Mouse (Mus musculus): Measurements from ENCODE around the gene Platr25.
"Not testable (repeated sequence)": the region's sequence is repeated elsewhere in the genome, so short reads cannot be mapped to it uniquely, and the experiment has no call there.

Platr25 gene

DNA sequence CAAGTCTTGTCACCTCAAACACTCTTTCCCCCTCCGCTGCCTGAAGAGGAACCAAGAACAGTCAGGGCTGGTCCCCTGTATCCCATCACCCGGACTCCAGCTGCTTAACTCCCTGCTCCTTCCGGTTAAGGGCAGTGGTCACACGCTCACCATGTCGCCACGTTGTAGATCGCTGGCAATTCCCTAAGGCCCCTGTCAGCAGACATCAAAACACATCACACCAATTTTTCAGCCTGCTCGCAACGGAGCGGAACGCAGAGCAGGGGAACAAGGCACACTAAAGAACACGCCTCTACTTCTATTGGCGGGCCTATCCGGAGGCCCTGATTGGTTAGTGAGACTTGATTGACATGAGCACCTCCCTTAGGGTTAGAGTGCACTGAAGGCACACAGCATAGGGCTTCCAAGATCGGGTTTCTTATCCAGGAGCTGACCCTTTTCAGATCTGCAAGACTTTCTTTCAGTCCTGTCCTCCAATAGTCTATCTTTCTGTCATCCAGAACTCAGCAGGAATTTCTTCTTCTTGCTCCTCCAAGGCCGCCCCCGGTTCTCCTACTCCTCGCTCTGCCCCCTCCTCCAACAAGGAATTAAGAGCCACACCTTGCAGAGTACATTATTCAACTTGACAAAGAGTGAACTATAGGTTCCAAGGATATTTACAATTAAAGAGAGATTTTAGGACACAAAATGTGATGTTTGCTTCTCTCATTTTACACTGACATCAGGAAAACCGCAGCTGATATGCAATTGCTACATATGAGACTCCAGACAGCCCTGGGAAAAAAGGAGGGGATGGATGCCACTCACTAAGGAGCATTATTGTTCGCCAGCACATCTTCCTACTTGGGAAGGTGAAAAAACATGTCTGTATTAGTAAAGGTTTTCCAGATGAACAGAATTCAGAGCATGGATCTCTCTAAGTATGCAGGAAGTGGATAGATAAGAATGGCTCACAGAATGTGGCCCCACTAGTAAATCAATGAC, at the start of gene Platr25:
Gene Platr25 (minus strand): TSS at position 278 of the 984 bp plus-strand sequence.
- peak; percentile 59 for DNase-seq (ENCODE audit: low spot score)

DNA sequence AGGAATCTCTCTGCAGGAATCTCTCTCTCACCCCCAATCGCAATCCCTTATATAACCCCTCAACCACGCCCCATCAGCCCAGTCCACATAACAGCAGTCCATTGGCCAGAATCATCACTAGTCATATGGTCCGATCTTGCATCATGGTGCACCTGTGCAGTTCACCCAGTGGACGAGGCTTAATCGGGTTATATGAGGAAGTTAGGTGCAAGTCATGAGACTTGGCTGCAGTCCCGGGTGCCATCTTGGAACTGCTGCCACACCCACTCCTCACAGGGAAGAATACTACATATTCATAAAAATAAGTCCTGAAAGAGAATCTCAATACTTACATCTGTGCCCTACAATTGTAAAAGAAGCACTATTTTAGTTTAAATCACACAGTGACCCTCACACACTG, 47.5 kb upstream of the Platr25 start:
- not testable (repeated sequence) for DNase-seq (ENCODE audit: low spot score)

DNA sequence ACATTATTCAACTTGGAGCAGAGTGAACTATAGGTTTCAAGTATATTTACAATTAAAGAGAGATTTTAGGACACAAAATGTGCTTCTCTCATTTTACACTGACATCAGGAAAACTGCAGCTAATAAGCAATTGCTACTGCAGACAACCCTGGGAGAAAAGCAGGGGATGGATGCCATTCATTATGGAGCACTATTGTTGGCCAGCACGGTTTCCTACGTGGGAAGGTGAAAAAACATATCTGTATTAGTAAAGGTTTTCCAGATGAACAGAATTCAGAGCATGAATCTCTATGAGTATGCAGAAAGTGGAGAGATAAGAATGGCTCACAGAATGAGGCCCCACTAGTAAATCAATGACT, 25.6 kb upstream of the Platr25 start:
- DNase-seq (ENCODE audit: low spot score) = not testable (repeated sequence)

DNA sequence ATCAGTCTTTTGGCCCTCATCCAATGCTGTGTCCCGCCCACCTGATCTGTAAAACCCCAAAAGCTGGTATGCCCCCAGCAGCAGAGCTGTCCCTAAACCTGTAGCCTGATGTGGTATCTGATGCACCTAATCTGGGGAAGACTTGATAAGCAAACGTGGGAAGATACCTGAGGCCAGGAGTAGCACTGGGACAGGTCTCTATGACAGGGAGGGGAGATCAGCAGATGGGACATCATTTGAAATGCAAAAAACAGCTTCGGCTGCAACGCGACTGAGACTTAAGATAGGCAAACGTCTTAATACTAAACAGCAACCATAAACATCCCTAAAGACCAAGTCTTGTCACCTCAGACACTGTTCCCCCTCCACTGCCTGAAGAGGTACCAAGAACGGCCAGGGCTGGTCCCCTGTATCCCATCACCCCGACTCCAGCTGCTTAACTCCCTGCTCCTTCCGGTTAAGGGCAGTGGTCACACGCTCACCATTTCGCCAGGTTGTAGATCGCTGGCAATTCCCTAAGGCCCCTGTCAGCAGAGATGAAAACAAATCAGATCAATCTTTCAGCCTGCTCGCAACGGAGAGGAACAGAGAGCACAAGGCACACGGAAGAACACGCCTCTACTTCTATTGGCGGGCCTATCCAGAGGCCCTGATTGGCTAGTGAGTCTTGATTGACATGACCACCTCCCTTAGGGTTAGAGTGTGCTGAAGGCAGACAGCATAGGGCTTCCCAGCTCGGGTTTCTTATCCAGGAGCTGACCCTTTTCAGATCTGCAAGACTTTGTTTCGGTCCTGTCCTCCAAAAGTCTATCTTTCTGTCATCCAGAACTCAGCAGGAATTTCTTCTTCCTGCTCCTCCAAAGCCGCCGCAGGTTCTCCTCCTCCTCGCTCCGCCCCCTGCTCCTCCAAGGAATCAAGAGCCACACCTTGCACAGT, 25.0 kb upstream of the Platr25 start, which contains the start of gene Gm5141:
Gene Gm5141 (minus strand): TSS at position 610 of the 936 bp plus-strand sequence.
- peak; percentile 35 for DNase-seq (ENCODE audit: low spot score)

DNA sequence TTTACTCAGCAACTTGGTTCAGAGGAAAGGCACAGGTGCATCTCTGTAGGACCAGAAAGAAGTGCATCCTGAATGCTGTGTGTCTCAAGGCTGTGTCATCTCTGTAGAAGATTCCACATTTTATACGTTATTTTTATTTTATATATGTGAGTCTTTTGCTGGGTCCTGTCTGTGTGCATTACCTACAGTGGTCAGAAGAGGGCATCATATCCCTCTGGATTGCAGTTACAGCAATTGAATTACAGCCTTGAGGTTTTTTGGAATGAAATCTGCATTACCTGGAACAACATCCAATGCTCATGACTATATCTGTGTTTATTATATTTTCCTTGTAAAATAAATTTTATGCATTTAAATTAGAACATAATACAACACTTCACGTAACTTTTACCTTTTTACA, 3.3 kb upstream of the Platr25 start:
- not testable (repeated sequence) for DNase-seq (ENCODE audit: low spot score)

DNA sequence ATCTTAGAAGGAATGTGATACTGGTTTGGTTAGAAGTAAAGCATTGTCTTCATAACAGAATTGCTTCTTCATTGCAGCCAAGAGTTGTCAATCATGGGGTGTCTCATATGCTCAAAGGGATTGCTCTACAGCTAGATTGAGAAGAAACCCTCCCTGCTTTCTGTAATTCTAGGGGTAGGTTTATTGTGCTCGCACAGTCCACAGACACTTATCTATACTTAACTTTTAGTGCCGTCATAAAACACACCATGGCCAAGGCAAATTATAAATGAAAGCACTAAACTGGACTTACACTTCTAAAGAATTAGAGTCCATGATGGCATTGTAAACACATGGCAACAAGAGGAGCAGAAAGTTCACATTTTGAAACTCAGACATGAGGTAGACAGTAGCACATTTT, 27.2 kb downstream of the Platr25 start:
- no peak for DNase-seq (ENCODE audit: low spot score)

DNA sequence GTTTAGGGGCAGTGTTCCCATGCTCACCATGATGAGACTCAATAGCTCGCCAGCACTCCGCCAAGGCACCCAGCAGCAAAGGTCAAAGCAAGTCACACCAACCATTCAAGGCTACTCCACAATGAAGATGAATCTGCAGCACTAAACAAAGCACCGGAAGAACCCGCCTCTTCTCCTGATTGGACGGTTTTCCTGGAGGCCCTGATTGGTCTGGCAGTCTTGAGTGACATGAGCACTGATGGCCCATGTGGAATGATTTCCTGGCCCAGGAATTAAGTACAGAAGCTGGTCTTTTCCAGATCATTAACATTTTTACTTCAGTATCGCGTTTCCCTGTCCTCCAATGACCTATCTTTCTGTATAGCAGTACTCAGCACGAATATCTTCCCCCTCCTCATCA, 47.9 kb downstream of the Platr25 start:
- DNase-seq (ENCODE audit: low spot score) = not testable (repeated sequence)

DNA sequence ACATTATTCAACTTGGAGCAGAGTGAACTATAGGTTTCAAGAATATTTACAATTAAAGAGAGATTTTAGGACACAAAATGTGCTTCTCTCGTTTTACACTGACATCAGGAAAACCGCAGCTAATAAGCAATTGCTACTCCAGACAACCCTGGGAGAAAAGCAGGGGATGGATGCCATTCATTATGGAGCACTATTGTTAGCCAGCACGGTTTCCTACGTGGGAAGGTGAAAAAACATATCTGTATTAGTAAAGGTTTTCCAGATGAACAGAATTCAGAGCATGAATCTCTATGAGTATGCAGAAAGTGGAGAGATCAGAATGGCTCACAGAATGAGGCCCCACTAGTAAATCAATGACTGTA, 75.2 kb downstream of the Platr25 start:
- DNase-seq (ENCODE audit: low spot score) = not testable (repeated sequence)

DNA sequence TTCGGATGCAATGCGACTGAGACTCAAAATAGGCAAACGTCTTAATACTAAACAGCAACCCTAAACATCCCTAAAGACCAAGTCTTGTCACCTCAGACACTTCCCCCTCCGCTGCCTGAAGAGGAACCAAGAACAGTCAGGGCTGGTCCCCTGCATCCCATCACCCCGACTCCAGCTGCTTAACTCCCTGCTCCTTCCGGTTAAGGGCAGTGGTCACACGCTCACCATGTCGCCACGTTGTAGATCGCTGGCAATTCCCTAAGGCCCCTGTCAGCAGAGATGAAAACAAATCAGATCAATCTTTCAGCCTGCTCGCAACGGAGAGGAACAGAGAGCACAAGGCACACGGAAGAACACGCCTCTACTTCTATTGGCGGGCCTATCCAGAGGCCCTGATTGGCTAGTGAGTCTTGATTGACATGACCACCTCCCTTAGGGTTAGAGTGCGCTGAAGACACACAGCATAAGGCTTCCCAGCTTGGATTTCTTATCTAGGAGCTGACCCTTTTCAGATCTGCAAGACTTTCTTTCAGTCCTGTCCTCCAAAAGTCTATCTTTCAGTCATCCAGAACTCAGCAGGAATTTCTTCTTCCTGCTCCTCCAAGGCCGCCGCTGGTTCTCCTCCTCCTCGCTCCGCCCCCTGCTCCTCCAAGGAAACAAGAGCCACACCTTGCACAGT, 75.8 kb downstream of the Platr25 start:
- peak; percentile 35 for DNase-seq (ENCODE audit: low spot score)

DNA sequence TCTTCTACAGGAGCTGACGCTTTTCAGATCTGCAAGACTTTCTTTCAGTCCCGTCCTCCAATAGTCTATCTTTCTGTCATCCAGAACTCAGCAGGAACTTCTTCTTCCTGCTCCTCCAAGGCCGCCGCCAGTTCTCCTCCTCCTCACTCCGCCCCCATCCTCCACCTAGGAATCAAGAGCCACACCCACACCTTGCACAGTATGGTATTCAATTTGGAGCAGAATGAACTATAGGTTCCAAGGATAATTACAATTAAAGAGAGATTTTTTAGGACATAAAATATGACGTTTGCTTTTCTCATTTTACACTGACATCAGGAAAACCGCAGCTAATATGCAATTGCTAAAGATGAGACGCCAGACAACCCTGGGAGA, 107.2 kb downstream of the Platr25 start:
- no peak for DNase-seq (ENCODE audit: low spot score)

DNA sequence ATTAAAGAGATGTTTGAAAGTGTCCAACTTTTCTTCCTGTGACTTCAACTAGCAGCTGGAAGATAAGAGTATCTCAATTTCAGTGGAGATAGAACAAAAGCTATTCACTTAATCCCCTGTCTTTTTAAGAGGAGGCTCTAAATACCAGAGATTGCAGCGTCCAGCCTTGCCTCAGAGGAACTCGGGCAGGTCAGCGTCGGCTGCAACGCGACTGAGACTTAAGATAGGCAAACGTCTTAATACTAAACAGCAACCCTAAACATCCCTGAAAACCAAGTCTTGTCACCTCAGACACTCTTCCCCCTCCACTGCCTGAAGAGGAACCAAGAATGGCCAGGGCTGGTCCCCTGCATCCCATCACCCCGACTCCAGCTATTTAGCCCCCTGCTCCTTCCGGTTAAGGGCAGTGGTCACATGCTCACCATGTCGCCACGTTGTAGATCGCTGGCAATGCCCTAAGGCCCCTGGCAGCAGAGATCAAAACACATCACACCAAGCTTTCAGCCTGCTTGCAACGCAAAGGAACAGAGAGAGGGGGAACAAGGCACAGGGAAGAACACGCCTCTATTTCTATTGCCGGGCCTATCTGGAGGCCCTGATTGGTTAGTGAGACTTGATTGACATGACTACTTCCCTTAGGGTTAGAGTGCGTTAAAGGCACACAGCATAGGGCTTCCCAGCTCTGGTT, 107.7 kb downstream of the Platr25 start:
- DNase-seq (ENCODE audit: low spot score) = peak; percentile 32

DNA sequence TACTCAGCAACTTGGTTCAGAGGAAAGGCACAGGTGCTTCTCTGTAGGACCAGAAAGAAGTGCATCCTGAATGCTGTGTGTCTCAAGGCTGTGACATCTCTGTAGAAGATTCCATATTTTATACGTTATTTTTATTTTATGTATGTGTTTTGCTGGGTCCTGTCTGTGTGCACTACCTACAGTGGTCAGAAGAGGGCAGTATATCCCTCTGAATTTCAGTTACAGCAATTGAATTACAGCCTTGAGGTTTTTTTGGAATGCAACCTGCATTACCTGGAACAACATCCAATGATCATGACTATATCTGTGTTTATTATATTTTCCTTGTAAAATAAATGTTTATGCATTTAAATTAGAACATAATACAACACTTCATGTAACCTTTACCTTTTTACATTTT, 133.4 kb downstream of the Platr25 start:
- DNase-seq (ENCODE audit: low spot score) = peak; percentile 1

DNA sequence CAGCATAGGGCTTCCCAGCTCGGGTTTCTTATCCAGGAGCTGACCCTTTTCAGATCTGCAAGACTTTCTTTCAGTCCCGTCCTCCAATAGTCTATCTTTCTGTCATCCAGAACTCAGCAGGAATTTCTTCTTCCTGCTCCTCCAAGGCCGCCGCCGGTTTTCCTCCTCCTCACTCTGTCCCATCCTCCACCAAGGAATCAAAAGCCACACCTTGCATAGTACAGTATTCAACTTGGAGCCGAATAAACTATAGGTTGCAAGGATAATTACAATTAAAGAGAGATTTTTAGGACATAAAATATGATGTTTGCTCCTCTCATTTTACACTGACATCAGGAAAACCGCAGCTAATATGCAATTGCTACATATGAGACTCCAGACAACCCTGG, 136.2 kb downstream of the Platr25 start:
- not testable (repeated sequence) for DNase-seq (ENCODE audit: low spot score)

DNA sequence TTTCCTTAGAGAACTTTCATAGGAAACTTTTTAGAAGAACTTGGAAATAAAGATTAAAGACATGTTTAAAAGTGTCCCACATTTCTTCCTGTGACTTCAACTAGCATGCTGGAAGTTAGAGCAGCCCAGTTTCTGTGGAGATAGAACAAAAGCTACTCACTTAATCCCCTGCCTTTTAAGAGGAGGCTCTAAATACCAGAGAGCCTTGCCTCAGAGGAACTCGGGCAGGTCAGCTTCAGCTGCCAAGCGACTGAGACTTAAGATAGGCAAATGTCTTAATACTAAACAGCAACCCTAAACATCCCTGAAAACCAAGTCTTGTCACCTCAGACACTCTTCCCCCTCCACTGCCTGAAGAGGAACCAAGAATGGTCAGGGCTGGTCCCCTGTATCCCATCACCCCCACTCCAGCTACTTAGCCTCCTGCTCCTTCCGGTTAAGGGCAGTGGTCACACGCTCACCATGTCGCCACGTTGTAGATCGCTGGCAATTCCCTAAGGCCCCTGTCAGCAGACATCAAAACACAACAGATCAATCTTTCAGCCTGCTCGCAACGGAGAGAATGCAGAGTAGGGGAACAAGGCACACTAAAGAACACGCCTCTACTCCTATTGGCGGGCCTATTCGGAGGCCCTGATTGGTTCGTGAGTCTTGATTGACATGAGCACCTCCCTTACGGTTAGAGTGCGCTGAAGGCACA, 136.8 kb downstream of the Platr25 start, which contains the start of gene 6720489N17Rik:
Gene 6720489N17Rik (minus strand): TSS at position 606 of the 700 bp plus-strand sequence.
- DNase-seq (ENCODE audit: low spot score) = peak; percentile 65
